ENCODE assay signal across 13 mouse cellular contexts in the genomic region with DNA sequence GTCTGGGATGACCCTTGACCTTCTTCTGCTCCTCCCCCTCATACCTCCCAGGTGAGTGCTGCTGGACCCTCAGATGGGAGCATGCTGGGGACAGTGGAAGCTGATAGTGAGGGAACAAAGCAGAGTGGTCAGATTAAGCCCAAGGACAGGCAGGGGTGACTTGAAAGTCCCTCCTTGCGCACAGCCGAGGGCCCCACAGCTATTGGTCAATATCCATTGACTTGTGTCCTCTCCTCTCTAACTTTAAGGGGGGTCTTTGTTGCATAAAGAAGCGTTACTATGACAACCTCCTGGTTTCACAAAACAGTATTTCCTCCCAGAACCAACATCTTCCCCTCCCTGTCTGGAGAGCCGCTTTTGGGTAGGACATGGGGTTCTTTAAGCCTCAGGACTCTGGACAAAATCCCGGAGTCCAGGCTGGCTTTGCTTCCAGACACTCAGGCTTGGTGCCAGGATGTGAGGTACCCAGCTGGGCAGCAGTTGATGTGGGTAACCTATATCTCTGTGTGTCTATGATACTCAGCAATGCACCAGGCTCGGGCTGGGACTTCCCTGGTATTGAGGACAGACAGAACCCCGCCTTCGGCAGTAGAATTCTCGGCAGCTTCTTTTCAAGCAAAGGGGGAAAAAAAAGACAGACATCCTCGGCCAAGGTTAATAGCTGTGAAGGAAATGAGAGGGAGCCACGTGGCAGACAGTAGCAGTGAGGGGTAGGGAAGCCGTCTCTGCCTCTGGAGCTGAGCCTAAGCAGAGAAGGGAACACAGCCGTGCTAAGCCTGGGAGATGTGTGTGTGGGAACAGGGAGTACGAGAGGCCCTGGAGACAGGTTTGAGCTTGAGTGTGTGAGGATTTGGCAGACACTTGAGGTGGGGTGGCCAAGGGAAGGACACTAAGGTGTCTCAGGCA.
DNase-seq lines count a peak whose midpoint lies in the region; ATAC-seq and TF ChIP-seq lines count a peak whose summit lies in the region.
"Had no signal": no experiment of that assay in that cellular context is flagged by ENCODE, and none has a peak within 500 bp of the region (broad histone marks: within the 10 kb centered on the region; RNA-seq: fewer than 3 reads in every experiment).

No protein-coding gene starts in this region.

- 0 out of 2 replicates have a peak overlapping the region, but pooled peaks have one; percentile 20 for H3K27ac ChIP-seq in forebrain, embryonic 13.5 days
- H3K27ac ChIP-seq in forebrain, embryonic 12.5 days: no peak overlapping the region
- no peak overlapping the region for H3K27ac ChIP-seq in kidney, adult 2 months (ENCODE audit: insufficient read depth, low read depth, low read length)
- H3K27ac ChIP-seq: limb, embryonic 13.5 days had no signal

- no peak overlapping the region for H3K9ac ChIP-seq in forebrain, embryonic 13.5 days
- no peak overlapping the region for H3K9ac ChIP-seq in forebrain, embryonic 12.5 days
- H3K9ac ChIP-seq: limb, embryonic 13.5 days had no signal

- H3K4me3 ChIP-seq in forebrain, embryonic 13.5 days: no peak overlapping the region
- H3K4me3 ChIP-seq in forebrain, embryonic 12.5 days (replicated peaks): no peak overlapping the region
- H3K4me3 ChIP-seq in kidney, adult 2 months (ENCODE audit: insufficient read depth, low read depth, low read length): no peak overlapping the region
- H3K4me3 ChIP-seq: limb, embryonic 13.5 days had no signal

- no peaks in the 10 kb centered on the region for H3K27me3 ChIP-seq in forebrain, embryonic 13.5 days
- H3K27me3 ChIP-seq in forebrain, embryonic 12.5 days: peaks cover 17% of the 10 kb centered on the region; the same call in 1 of the 2 replicates
- H3K27me3 ChIP-seq in kidney, adult 2 months (replicated peaks; ENCODE audit: control insufficient read depth, insufficient read depth, low read length): no peaks in the 10 kb centered on the region
- H3K27me3 ChIP-seq: limb, embryonic 13.5 days had no signal

- no peak for TF ChIP-seq POLR2A in kidney, adult 2 months (IDR thresholded peaks at IDR 0.05; ENCODE audit: low read depth, low read length)

- no peak for TF ChIP-seq CTCF in kidney, adult 2 months (conservative IDR thresholded peaks at IDR 0.05; ENCODE audit: insufficient read depth, insufficient read length, low read depth, low read length)

- H3K9me3 ChIP-seq in forebrain, embryonic 13.5 days (replicated peaks): no peaks in the 10 kb centered on the region
- no peaks in the 10 kb centered on the region for H3K9me3 ChIP-seq in forebrain, embryonic 12.5 days
- H3K9me3 ChIP-seq: limb, embryonic 13.5 days had no signal

- H3K4me2 ChIP-seq in forebrain, embryonic 13.5 days: no peak overlapping the region
- H3K4me2 ChIP-seq in forebrain, embryonic 12.5 days: no peak overlapping the region
- H3K4me2 ChIP-seq: limb, embryonic 13.5 days had no signal

- DNase-seq in layer of hippocampus, postnatal 10 days (ENCODE audit: low spot score in 2 of 2): peak; percentile 43 to 51
- DNase-seq in layer of hippocampus, adult 11-12 months (ENCODE audit: low spot score): no peak
- peak; percentile 36 for DNase-seq in Muller cell, postnatal 12 days (ENCODE audit: inconsistent ontology term)
- DNase-seq in cerebellum, postnatal 25 days: peak; percentile 43 to 57
- DNase-seq in kidney, adult 2 months: no peak
- no peak for DNase-seq in adrenal gland, adult 2 months
- DNase-seq: gastrocnemius, postnatal 25 days; kidney, adult 9 months; lung, adult 18-20 months; thymus, adult 18-20 months had no signal

- H3K36me3 ChIP-seq in forebrain, embryonic 13.5 days (ENCODE audit: poor library complexity, severe bottlenecking): no peaks in the 10 kb centered on the region
- no peaks in the 10 kb centered on the region for H3K36me3 ChIP-seq in forebrain, embryonic 12.5 days (replicated peaks)
- H3K36me3 ChIP-seq in kidney, adult 2 months (ENCODE audit: control insufficient read depth, insufficient read depth, low read length): no peaks in the 10 kb centered on the region
- H3K36me3 ChIP-seq: limb, embryonic 13.5 days had no signal

- 0 out of 2 replicates have a peak, but pooled peaks have one; percentile 33 for ATAC-seq in forebrain, embryonic 13.5 days
- no peak for ATAC-seq in forebrain, embryonic 12.5 days (ENCODE audit: low FRiP score)

- 35% methylated on average over 14 of the region's 14 CpGs for WGBS in forebrain, embryonic 13.5 days
- WGBS in forebrain, embryonic 12.5 days: 41% methylated on average over 14 of the region's 14 CpGs
- 54% methylated on average over 14 of the region's 14 CpGs for WGBS in kidney, adult 2 months

- peaks cover 11% of the 10 kb centered on the region; the same call in 1 of the 2 replicates for H3K4me1 ChIP-seq in forebrain, embryonic 13.5 days
- peaks cover 12% of the 10 kb centered on the region; the same call in 1 of the 2 replicates for H3K4me1 ChIP-seq in forebrain, embryonic 12.5 days
- no peaks in the 10 kb centered on the region for H3K4me1 ChIP-seq in kidney, adult 2 months (ENCODE audit: control insufficient read depth, insufficient read depth, low read length)
- H3K4me1 ChIP-seq: limb, embryonic 13.5 days had no signal

Comparison
In these comparisons a context has a peak if more than half of its experiments do, and no peak if none do; other contexts are left out.
1. DNase-seq: peak in layer of hippocampus, postnatal 10 days (2 of 2), Muller cell, postnatal 12 days (single experiment) and cerebellum, postnatal 25 days (2 of 2); none in layer of hippocampus, adult 11-12 months (single experiment), kidney, adult 2 months (single experiment) and adrenal gland, adult 2 months (single experiment).